Mouse (Mus musculus) embryo, embryonic 11.5 days (tissue): Measurements from ENCODE around the gene Ice2.
A peak's percentile ranks its signal among the peaks of the same experiment; 100 is the strongest.

Experiments used
- DNase-seq: peaks from one replicate; pipeline ENCODE4 v3.0.0-alpha.2; 2012; ENCODE audit warnings: low read depth, low spot score

Gene Ice2

DNA sequence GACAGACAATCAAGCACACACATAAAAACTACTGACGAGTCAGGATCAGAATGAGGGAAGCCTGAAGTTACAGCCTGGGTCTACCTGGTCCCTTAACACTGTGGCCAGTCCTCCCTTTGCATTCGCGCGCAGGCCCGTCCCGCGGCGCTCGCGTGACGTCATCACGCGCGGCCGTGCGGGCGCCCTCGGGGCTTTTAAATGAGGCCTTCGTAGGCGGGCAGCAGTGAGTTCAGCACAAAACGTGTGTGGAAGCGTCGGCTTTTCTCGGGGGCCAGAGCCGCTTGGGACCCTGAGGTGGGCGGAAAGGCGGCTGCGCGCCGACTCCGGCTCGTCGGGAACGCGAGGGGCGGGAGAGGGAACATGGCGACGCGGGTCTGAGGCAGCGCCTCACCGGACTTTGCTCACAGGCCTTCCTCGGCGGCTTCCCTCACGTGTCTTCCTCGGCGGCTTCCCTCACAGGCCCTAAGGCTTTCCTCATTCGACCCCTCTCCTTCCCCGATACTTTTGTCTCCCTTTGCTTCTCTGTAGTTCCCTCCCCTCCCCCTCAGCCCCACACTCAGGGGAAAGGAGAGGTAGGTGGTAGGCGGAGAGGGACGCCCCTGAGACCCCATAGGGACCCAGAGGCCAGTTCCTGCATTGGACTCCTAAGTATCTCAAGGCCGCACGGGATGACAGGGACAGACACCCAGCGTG lies at the start of gene Ice2:
TSS of gene Ice2 (plus strand) at position 147 of the 693 bp plus-strand sequence.
- peak; percentile 78 for DNase-seq

DNA sequence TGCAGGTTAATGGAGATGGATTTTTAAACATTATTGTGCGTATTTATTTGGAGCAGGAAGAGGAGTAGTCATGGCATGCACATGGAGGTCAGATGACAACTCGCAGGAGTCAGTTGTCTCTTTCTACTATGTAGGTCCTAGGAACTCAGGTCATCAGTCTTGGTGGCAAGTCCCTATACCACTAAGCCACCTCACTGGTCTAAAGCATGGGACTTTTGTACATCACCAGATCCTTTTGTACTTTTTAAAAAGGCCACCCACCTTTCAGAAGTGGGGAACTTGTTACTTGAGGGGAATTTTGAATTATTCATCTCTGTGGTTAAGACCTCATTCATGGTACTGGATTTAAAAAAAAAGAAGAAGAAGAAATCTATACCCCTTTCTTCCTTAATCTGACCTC lies 48.2 kb upstream of the Ice2 start:
- no peak for DNase-seq

DNA sequence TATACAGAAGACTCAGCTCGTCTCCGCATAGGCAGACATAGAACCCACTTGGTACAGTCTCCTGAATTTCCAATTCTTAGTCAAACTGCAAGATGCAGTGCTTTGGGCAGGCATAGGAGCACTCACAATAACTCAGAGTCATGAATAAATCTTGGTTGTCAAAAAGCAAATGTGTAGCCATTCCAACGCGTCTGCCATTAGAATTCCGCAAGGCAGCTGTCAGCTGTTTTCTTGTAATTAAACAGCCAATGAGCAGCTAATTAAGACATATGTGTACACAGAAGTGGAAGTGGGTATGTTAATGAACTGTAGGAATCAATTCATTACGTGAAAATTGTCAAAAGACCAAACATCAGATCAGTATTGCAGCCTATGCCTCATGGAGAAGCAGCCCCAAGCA lies 43.5 kb upstream of the Ice2 start:
- no peak for DNase-seq

DNA sequence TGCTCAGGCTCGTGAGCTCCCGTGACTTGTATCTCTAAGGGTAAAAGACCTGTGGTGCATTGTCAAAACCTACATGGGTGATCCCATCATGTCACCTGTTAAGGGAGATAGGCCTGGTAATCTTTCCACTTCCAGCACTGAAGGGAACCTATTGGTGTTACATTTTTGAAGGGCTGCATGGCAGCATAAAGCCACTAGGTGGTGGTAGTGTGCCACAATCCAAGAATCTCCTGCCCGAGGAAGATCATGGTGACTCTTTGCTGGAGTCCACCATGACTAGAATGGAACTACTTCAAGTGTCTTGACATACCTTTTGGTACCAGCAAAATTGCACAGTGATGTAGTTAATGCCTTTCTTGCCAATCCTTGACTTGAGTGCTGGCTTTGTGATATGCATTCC lies 39.9 kb upstream of the Ice2 start:
- peak; percentile 51 for DNase-seq

DNA sequence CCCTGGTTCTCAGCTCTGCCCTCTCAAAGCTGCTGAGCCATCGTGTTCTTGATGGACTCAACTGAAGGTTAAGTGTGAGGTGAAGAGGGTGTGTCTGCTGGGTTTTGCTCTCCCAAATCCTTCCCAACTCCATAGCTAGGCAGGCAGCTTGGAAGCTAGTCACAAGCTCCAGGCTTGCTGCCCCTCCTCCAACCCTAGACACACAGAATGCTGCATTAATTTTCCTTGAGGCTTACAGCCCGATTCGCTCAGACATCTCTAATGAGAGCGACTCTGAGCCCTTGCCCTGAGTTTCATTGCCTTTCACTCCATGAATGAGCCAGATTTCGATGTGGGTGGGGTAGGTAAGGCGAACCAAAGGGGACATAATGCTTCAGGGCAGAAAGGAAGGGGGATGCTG lies 38.9 kb upstream of the Ice2 start:
- DNase-seq = no peak

DNA sequence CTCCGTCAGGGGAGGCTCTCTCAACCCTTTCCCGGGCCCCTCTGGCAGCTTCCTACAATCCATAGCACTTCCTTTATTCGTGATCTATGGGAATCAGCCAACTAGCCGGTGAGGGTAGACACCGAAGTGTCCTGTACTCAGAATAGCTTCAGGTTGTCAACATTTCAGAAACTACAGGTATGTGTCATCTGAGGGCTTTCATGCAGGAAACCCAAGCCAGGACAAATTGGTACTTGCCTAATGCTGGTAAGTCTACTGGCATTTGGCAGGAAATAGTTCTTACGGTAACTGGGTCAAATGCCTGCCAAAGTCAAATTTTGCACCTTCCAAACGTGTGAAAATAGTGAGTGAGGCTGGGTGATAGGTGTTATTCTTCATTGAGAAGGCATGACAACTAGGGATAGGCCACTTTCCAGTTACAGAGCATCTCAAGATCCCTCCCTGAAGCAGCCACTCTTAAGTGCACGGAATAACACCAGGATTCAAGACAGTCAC lies 35.7 kb upstream of the Ice2 start:
- DNase-seq = no peak

DNA sequence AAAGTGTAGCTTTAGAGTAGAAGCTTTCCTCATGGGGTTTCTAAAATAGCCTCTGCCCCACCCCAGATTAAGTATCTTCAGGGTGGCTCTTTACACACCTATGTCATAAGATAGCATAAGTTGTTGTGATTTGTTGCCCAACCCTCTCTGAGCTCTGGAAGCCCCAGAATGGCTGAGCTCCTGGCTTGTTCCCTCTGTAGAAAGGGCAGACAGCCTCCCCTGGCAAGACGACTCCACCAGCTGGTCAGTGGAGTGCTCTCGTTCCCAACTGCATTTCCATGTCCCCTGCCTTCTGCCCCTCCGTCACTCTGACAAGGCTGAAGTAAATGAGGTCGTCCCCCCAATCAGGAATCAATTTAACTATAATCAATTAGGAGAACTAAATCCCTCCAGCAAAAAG lies 34.9 kb upstream of the Ice2 start:
- no peak for DNase-seq

DNA sequence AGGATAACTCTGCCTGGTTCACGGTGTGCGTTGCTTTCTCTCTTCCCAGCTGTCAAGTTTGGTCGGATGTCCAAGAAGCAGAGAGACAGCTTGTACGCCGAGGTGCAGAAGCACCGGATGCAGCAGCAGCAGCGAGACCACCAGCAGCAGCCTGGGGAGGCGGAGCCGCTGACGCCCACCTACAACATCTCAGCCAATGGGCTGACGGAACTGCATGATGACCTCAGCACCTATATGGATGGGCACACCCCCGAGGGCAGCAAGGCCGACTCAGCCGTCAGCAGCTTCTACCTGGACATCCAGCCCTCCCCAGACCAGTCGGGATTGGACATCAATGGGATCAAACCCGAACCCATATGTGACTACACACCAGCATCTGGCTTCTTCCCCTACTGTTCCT lies 33.6 kb upstream of the Ice2 start:
- DNase-seq = no peak

DNA sequence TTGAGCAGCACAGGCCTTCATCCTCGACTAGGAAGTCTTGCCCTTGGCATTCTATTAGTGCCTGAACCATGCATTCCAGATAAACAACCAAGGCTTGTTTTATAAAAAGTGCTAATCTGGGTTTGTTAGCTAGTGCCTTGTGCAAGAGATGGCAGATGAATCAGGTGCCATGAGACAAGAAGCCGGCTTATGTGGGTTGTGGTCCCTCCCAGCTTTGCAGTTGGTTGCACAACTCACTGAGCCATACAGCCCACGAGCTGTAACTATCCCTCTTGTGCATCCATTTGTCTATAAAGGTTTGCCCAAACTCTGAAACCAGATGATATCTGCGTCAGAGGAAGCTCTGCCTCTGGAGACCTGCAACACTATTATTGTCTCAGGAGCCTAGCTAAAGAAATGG lies 30.7 kb upstream of the Ice2 start:
- no peak for DNase-seq

DNA sequence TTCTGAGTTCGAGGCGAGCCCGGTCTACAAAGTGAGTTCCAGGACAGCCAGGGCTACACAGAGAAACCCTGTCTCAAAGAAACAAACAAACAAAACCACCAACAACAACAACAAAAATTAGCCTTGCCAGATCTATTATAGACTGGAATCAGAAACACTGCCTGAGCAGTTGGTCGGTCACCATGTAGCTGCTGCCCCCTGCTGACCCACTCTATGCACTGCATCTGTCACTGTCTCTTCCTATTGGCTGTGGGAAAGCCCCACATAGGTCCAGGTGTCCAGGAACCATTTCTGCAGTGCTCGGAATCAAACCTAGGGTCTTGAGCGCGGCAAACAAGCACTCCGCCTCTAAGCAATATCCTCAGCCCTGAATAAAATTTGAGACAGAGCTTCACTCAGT lies 29.6 kb upstream of the Ice2 start:
- no peak for DNase-seq

DNA sequence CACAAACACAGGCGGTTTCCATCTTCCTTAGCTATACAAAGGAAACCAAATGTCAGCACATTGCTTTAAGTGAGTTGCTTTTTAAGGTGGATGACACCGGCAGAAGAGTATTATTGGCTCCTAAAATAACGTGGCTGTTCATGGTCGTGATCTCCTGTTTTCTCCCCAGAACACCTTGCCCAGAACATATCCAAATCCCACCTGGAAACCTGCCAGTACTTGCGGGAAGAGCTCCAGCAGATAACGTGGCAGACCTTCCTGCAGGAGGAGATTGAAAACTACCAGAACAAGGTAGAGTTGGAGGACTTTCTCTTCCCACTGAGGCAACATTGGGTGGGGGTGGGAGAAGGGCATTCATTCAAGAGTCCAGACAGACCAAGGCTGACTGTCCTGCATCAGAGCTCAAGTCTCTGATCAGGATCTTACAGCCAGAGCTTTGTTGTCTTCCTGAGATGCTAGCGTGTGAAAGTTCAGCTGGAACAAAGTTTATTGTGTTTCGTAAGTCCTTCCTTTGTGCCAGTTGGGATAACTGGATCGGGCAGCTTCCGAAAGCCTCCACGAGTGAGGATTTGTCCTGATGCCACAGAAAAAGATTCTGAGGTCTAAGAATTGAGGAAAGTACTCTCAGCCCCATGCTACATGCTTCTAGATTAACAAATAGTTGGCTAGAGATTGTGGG lies 26.5 kb upstream of the Ice2 start:
- no peak for DNase-seq

DNA sequence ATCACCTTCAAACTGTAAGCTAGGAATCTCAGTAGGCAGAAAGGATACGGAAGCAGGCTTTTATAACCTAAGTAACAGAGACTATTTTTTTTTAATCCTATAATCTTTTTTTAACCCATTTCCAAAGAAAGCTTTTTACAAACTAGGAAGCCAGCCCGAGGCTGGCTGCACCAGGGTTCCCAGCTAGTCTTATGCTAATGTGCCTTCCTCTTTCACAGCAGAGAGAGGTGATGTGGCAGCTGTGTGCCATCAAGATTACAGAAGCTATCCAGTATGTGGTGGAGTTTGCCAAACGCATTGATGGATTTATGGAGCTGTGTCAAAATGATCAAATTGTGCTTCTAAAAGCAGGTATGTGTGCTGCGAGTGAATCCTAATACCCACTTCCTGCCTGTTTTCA lies 24.8 kb upstream of the Ice2 start:
- no peak for DNase-seq

DNA sequence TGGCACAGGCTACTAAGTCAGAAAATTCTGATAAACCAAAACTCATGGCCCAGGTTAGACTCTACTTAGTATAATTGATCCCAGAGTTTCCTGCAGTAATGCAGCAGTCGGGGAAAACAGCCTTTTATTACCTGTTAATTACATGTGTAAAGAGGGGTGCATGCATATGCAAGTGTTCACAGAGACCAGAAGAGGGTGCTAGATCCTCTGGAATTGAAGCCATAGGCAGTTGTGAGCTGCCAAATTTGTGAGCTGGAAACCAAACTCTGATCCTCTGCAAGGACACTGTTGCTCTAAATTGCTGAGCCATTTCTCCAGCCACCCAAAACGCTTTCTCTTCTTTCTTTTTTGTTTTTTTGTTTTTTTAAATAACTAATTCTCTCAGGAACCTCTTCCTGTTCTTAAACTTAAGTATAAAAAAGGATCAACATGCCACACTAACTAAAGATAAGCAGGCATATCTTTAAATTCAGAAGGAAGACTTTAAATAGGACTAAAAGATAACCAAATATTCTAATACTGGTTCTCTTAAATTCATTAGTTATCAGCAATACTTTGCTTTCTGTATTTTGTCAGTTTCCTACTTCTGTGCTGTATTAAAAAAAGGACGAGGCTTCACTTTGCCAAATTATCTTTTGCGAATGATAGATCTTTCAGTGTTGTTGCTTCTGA lies 20.6 kb upstream of the Ice2 start:
- DNase-seq = no peak

DNA sequence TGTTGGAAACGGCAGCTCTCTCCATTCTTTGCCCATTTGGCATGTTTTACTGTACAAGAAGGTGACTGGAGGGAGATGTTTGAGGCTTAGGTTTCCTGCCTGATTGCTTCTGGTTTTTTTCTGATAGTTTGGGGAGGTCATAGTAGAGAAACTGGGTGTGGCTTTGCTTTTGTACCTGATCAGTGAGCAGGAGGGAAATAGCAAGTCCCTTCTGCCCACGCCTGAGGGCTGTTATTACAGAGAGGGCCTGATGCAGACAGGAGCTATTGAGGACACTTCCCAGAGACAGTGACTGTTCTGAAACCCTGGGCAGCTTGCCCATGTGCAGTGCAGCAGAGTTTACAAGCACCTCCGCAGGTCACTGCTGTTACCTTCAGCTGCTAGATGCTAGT lies 20.1 kb upstream of the Ice2 start:
- no peak for DNase-seq

DNA sequence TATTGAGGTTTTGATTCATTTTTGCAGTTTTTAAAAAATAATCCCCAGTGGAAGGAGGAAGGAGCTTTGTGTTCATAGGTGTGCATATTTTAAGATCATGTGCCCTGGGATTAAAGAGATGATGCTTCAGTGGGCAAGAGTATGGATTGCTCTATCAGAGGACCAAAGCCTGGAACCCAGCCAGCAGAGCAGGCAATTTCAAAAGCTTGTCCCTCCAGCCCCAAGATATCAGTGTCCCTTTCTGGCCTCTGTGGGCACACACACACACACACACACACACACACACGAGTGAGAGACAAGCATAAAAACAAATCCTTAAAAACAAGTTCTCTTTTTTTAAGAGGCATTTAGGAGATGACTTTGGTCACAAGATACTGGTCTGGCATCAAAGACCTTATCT lies 17.2 kb upstream of the Ice2 start:
- no peak for DNase-seq

DNA sequence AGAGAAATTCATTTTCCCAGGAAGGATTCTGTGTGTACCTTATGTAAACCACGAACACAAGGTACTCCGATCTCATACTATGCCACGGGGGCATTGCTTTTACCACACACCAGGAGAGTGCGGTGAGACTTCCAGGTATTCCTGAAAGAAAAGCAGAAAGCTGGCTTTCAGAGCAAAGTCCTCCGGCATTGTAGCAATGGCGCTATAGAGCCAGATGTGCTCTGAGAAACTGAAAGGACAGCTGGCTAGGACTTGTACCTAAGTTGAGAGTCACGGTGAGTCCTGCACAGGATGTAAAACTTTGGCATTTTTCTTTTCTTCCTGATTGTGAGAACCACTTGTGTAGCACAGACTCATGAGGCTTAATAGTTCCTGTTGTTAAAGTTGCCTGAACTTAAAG lies 16.0 kb upstream of the Ice2 start:
- DNase-seq = no peak

DNA sequence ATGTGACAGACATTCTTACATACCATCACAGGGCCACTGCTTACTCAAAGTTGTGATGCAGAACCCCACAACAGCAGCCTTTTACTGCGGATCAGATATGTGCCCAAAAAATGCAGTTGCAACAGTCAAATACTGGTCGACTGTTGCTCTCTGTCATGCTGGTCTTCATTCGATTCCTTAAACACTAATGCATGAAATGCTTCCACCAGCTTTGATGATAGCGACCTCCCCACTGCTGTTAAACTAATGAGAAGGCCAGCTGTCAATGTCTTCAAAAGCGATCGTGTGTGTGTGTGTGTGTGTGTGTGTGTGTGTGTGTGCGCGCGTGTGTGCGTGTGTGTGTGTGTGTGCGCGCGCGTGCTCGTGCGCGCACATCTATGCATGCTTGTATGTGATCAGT lies 13.2 kb upstream of the Ice2 start:
- DNase-seq = no peak

DNA sequence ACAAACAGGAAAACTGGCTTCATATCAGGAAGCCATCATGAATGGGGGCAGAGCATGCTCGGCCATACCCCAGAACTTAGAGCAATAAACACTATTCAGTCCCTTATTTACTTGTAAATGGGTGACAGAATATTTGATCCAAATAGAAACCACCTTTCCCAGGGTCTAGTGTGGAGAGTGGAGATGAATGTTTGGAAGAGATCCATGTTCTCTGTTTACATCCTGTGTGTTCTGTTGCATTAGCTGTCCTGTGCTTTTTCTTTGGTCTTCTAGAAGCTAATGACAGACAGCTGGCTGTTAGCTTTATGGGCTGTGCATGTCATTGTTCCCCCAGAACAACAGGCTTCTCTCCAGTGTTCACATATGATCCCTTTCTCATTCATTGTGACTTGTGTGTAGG lies 12.8 kb upstream of the Ice2 start:
- no peak for DNase-seq

DNA sequence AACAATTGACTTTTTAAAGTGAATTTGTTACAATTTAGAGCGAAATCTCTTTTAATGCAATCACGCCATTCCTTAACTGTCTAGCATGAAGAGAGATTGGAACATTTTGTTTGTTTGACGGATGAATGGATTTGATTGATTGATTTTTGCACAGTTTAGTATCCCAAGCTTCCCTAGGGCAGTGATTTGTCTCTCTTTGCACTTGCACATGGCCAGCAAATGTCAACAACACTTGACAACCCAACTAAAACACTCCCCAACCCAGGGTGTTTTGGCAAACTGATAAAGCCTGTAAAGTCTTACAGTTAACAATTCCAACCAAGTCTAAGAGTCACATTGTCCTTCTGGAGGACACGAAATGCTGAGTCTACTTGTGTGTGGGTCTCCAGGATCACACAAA lies 10.4 kb upstream of the Ice2 start:
- no peak for DNase-seq

DNA sequence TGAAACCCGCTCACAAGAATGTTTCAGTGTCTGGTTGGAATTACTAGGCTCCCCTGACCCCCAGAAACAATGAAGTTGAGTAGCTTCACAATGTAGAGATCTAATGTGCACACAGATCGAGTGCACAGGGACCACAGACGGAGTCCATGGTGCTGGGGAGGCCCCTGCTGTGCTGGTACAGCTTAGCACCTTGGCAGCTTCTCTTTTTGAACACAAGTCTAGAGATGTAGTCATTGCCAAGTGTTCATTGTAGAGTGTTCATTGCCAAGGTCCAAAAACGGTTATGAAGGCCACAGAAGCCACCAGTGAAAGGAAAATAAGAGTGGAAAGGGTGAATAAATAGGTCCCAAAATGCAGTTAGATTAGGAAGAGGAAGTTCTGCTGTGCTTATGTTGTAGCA lies 7.1 kb upstream of the Ice2 start:
- DNase-seq = no peak

DNA sequence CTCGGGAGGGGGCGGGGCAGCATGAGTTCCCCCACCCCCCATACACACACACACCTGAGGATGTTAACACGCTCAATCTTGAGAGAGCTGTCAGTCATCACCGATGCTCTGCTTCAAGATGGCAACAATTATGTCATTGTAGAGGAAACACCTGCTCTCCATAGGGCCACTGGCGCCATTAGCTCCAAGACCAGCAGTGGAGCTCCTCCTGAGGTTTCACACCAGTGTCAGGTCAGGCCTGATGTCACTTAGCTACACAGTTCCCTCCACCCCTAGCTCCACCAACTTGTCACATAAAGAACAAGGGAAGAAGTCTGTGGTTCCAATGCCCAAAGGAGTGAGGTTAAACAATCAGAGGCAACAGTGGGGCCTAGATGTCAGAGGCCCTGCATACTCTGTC lies 3.5 kb upstream of the Ice2 start:
- no peak for DNase-seq

DNA sequence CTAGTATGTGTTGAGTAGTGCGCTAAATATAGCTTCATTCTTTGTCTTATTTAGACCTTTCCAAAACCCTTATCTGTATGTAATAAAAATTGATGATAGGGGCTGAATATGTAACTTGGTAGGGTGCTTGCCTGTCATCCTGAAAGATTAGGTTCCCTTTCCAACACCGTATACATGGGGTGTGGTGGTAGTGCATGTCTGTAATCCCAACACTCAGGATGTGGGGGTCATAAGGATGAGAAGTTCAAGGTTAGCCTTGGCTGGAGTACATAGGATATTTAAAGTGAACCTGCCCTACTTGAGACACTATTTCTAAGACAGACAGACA lies 310 bp upstream of the Ice2 start:
- no peak for DNase-seq

DNA sequence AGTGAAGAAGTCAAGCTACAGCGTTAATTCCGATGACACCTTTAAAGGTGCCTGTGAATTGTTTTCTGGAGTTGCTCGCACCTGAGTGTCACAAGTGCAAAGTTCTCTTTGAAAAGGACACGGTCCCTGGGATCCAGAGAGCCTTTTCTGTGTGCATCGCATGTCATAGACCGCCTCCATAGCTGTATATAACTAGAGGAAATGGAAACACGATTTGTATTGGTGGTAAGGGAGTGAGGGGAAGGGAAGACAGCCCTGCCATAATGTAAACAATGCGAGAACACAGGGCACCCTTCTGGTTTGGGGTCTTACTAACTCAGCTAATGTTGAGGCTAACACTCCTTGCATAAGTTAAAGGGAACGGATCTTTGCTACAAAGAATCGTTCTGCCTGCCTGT lies 746 bp downstream of the Ice2 start:
- no peak for DNase-seq
